Mouse (Mus musculus): ENCODE data around the gene Ripply3.
"Not testable (repeated sequence)": the region's sequence is repeated elsewhere in the genome, so short reads cannot be mapped to it uniquely, and the experiment has no call there.

Gene Ripply3

GRCm38 (mm10) chr16:94315215-94315614 is 13.0 kb upstream of the Ripply3 start:
- no peak for DNase-seq

GRCm38 (mm10) chr16:94317752-94318151 is 10.5 kb upstream of the Ripply3 start:
- no peak for DNase-seq

GRCm38 (mm10) chr16:94320223-94320622 is 8.0 kb upstream of the Ripply3 start:
- DNase-seq: no peak

- DNase-seq: no peak
Observed at GRCm38 (mm10) chr16:94323681-94324080, 4.5 kb upstream of the Ripply3 start.

GRCm38 (mm10) chr16:94326008-94326407 is 2.2 kb upstream of the Ripply3 start:
- no peak for DNase-seq

GRCm38 (mm10) chr16:94328881-94329867 is 954 bp downstream of the Ripply3 start:
- no peak for DNase-seq

- no peak for DNase-seq
Observed at GRCm38 (mm10) chr16:94330429-94330828, 2.2 kb downstream of the Ripply3 start.

- no peak for DNase-seq
Observed at GRCm38 (mm10) chr16:94331233-94331885, 3.1 kb downstream of the Ripply3 start.

GRCm38 (mm10) chr16:94331886-94332252 is 3.6 kb downstream of the Ripply3 start:
- DNase-seq: peak; percentile 62

GRCm38 (mm10) chr16:94335656-94336055 is 7.4 kb downstream of the Ripply3 start:
- DNase-seq: no peak

GRCm38 (mm10) chr16:94339164-94340160 is 11.2 kb downstream of the Ripply3 start:
- DNase-seq: not testable (repeated sequence)

- no peak for DNase-seq
Observed at GRCm38 (mm10) chr16:94345733-94346132, 17.5 kb downstream of the Ripply3 start.

- no peak for DNase-seq
Observed at GRCm38 (mm10) chr16:94347080-94347731, 19.0 kb downstream of the Ripply3 start.

GRCm38 (mm10) chr16:94348779-94349178 is 20.6 kb downstream of the Ripply3 start:
- no peak for DNase-seq

GRCm38 (mm10) chr16:94349588-94350286 is 21.5 kb downstream of the Ripply3 start:
- DNase-seq: no peak

- no peak for DNase-seq
Observed at GRCm38 (mm10) chr16:94350287-94350677, 22.1 kb downstream of the Ripply3 start.

GRCm38 (mm10) chr16:94354450-94354849 is 26.2 kb downstream of the Ripply3 start:
- DNase-seq: no peak

GRCm38 (mm10) chr16:94356046-94356445 is 27.8 kb downstream of the Ripply3 start:
- DNase-seq: no peak

GRCm38 (mm10) chr16:94356776-94357494 is 28.7 kb downstream of the Ripply3 start:
- DNase-seq: no peak

GRCm38 (mm10) chr16:94358091-94358490 is 29.9 kb downstream of the Ripply3 start:
- no peak for DNase-seq

Data from cerebellum, adult 11 months (tissue).